Mouse (Mus musculus) adrenal gland, adult 8-10 months (tissue): ENCODE results near the gene Chkb. TPM values are rescaled to one million over a fixed set of nuclear protein-coding genes. Genes with fewer than 3 reads are reported as not detected.
"Not testable (repeated sequence)": the region's sequence is repeated elsewhere in the genome, so short reads cannot be mapped to it uniquely, and the experiment has no call there.

ENCODE experiments used
- DNase-seq: peaks from one replicate; pipeline ENCODE4 v3.0.0; 2022
- total RNA-seq, 4 experiments: library from RNA; stranded (reverse); gene quantifications; 2 replicates each; pipeline ENCODE4 v1.2.4; 2022

The Chkb gene
- total RNA-seq, 4 experiments from 2014 or later: 47.0 to 76.2 (median 66.7) TPM

DNA sequence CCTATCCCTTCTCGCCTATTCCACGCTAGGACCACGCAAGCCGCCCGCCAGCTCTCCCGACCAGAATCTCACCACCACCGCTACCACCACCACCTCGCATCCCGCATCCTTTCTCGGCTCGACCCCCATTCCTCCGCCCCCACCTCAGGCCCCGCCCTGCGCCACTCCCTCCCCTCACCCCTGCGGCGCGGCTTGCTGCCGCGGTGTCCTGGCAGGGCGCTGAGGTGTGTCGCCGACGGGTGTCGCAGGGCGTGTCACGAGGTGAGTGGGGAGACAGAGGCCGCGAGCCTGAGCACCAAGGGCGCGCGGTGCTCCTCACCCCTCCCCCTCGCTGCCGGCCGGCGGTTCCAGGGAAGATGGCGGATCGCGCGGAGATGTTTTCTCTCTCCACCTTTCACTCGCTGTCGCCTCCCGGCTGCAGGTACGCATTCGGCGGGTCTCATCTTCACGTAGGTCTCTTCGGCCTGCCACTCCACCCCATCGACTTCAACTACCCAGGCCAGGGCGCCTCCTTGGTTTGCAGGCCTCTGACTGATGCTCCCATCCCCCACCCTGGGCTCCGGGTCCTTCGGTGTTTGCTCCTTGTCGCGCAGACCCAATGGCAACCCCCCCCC, 24.3 kb upstream of the Chkb start, which contains the start of gene Mapk8ip2:
Gene Mapk8ip2, plus strand, starts transcription at position 49 of the 614 bp plus-strand sequence.
- no peak for DNase-seq

DNA sequence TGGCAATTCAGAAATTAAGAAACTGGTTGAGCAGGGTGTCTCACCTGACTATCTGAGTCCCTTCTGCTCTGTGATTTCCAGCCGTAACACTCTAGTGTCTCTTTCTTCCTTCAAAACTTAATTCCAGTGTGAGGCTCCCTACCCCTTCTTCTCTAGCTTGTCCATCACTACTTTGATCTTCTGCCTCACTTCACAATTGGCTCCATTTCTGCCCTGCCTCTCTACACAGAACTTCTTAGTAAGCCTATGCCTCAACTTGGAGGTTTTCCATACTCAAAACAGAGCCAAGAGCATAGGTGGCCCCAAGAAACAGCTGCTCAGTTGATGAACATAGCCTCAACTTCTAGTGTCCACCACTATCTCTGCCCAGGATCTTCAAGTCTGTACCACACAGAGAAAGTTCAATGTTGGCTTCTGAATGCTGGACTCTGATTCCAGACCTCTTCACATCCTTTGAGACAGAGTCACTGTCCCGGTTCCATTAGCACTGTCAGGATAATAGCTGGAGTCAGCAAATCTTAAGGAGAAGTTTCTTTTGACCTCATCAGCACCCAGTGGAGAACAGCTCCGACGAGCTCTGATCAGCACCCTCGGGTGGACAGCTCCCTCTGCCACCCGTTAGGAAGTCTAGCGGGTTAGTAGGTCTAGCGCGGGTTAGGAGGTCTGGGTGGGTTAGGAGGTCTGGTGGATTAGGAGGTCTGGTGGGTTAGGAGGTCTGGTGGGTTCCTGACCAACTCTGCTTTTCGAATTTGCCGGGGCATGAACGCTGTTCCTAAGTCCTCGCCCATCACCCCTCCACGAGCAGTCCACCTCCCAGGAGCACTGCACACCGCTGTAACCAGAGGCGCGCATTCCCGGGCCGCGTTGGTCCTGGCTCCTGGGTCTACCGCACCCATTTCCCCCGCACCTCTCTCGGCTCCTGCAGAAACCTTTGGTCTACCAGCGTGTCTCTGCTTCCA, 23.5 kb upstream of the Chkb start:
- no peak for DNase-seq

- DNase-seq: no peak
Observed at GRCm38 (mm10) chr15:89442486-89443070, 12.9 kb upstream of the Chkb start.

DNA sequence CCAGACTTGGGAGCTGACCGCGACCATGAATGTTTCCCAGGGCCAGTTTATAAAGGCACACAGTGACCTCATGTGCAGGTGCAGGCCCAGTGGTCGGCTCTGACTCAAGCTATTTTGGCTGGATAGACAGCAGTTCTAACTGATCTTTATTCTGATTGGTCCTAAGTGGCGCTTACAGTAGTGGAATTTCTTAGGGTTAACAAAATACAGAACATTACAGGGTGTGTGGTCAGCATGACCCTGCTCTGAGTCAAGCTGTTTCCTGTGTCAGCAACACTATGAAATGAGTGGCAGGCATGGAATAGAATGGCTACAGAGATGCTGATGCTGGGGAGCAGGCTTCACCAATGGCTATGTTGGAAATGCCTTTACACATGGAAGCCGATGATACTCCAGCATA, 6.2 kb upstream of the Chkb start:
- DNase-seq: no peak

GRCm38 (mm10) chr15:89434136-89434535, 4.4 kb upstream of the Chkb start:
- DNase-seq: no peak

DNA sequence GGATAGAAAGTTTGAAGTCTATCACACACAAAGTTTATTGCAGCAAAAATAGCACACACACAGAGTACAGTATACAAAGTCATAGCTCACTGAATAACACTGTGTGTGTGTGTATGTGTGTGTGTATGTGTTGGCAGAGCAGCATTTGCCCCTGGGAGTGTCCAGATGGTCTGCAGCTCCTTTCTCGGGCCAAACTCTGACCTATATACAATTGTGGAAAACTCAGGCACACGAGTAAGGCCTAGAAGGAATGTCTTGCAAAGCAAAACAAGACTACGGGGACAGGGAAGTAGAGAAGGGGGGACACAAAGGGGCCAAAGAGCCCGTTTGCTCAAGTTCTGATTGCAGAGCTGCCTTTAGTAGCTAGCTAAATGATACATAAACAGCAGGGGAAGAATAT, 3.2 kb upstream of the Chkb start:
- DNase-seq: no peak

- DNase-seq: no peak
Observed at GRCm38 (mm10) chr15:89431806-89432205, 2.1 kb upstream of the Chkb start.

GRCm38 (mm10) chr15:89431271-89431670, 1.6 kb upstream of the Chkb start:
- no peak for DNase-seq

DNA sequence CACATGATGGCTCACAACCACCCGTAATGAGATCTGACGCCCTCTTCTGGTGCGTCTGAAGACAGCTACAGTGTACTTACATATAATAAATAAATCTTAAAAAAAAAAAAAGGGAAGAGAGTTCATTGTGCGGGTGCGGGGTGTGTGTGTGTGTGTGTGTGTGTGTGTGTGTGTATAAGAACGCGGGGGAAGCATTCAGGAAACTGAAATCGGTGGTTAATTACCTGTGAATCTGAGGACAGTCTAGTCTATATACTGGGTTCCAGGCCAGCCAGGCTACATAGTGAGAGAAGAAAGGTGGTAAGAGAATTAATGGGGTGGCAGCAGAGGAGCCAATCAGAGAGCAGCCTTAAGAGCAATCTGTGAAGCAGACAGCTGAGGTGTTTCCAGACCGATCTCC, 1.1 kb upstream of the Chkb start:
- not testable (repeated sequence) for DNase-seq

DNA sequence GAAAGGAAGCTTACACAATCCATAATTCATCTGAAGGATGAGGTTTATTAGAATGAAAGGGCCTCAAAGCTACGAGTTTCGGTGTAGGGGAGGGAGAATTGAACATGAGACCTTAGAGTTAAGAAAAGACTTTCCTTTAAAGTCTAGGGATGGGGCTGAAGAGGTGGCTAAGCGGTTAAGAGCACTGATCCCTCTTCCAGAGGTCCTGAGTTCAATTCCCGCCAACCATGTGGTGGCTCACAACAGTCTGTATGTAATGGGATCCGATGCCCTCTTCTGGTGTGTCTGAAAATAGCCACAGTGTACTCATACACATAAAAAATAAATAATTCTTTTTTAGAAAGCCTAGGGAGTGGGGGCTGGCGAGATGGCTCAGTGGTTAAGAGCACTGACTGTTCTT, 633 bp upstream of the Chkb start:
- DNase-seq: no peak

DNA sequence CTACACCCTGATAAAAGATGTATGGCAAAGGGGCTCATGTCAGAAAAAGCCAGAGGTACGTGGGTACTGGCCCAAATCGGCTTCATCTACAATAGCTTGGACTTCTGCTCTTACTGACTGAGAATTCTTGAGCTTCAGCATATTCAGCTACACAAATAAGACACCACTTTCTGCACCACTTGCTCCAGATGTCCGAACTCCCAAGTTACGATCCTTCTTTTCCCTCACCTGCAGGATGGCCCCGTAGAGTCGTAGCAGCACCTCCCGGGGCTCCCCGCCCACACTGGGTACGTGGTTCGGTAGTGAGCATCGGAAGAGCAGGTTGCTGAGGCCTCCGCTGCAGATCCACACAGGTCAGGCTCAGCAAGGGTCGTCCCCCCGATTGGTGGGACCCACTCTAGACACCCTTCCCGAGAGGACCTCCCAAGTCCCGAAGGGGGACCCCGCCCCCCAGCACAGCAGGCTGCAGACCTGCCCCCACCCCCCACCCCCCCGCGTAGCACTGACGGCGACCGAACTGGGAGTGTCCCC, 822 bp downstream of the Chkb start:
- no peak for DNase-seq

GRCm38 (mm10) chr15:89428136-89428790, 1.4 kb downstream of the Chkb start:
- DNase-seq: no peak

- DNase-seq: no peak
Observed at GRCm38 (mm10) chr15:89426716-89427115, 3.0 kb downstream of the Chkb start.

DNA sequence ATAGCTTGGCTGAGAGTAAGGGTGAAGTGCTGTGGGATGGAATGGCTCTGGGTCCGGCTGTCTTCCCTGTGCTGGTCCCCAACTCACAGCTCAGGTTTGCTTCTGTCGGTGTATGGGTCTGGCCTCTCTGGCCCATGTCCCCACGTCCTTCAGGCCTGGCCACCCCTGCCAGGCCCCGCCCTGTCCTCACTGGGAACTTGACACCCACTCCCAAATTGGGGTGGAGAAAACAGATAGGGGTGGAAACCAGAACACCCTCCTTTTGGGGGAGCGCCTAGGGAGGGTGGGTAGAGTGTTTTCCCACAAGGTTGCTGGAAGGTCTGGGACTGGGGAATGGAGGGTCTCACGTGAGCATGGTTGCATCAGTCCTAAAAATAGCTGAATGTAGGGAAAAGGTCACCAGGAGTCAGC, 4.0 kb downstream of the Chkb start, which contains the start of gene Cpt1b:
Gene Cpt1b, minus strand, starts transcription at position 153 of the 411 bp plus-strand sequence.
- DNase-seq: no peak

DNA sequence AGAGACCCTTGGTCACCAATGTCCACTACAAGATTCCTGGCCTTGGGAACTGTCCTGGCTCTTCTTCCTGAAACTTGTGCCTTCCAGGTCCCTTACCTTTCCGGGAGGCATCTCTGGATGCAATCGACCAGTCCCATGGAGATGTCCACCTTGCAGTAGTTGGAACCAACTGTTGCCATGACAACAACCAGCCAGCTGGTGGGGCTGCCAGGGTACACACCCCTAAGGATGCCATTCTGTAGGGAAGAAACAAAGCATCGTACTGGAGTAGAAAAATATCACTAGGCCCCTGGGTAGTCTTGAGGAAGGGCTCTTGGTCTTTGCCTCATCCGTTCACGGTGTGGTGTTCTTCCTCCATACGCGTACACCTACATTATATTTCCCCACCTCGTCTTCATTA, 5.1 kb downstream of the Chkb start:
- no peak for DNase-seq

DNA sequence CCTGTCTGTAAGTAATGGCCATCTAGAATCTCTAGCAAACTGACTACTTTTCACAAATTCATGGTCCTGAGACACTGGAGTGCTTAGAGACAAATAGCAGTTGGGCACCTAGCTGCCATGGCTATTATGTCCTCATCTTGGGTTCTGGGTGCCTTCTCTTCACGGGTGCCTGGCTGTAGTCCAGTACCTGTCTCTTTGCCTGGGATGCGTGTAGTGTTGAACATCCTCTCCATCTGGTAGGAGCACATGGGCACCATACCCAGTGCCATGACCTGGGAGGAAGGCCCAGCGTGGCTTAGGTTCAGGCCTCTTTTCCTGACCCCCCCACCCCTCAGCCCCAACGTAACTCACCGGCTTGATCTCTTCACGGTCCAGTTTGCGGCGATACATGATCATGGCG, 7.8 kb downstream of the Chkb start:
- DNase-seq: no peak

GRCm38 (mm10) chr15:89415282-89415681, 14.4 kb downstream of the Chkb start:
- no peak for DNase-seq

DNA sequence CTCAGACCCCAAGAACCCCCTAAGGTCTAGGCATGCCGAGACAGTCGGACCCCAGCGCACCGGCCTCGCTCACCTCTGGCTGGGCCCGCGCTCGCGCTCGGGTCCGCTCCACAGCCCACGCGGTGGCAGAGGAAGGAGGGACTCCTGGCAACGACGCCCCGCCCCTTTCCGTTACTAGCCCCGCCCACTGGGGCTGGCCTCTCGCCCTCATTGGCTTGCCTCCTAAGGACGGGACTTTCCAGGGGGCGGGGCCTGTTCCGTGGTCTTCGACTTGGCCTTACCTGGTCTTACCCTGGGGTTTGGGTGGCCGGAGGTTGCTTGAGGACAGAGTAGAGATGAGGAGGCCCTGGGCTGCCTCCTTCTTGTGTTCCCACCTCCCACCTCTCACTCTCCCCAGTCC, 19.6 kb downstream of the Chkb start, which contains the start of gene Syce3:
Gene Syce3, minus strand, starts transcription at position 386 of the 400 bp plus-strand sequence.
- no peak for DNase-seq

GRCm38 (mm10) chr15:89406691-89407090, 23.0 kb downstream of the Chkb start:
- DNase-seq: no peak

DNA sequence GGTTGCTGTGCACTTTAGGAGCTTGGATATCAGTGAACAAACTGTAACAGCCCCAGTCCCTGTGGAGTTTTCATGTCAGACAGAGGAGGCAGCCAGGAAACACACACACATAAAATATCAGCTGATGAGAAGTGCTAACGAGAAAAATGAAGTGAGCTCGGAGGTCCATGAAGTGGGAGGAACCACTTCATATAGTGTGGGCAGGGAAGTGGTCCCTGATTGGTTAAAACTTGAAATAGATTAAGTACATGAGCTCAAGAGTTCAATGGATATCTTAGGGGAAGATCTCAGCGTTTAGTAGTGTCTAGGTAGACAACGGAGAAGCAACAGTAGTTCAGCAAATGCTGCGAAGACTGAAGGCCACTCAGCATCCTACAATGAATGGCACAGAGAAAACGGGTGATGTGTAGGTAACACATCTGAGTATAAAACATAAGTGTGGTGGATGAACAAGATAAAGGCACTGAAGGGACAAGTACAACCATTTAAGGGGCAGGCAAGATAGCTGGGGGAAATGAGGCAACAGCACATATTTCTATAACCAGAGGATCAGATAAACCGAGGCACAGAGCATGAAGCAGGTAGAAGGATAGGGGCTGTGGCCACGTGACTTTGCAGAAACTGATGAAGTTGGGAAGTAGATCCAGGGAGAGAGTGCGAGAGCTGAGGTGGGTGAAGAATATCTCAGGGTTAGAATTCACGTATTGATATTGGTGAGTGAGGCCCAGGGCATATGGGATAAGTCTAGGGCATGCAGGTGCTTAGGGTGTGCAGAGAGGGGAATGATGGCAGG, 24.7 kb downstream of the Chkb start:
- DNase-seq: no peak

GRCm38 (mm10) chr15:89402471-89402870, 27.2 kb downstream of the Chkb start:
- no peak for DNase-seq

- DNase-seq: no peak
Observed at GRCm38 (mm10) chr15:89399716-89400115, 30.0 kb downstream of the Chkb start.
